Mouse (Mus musculus) Patski (cell line): ENCODE results near the gene Cdc42ep1. TPM values are rescaled to one million over a fixed set of nuclear protein-coding genes. Genes with fewer than 3 reads are reported as not detected.

Source experiments
- ATAC-seq: fragments of 100-300 bp; one replicate; pipeline ENCODE4 v1.8.0; 2021
- CTCF ChIA-PET: fragments of 350-600 bp; sonication (Branson Sonifier 250); formaldehyde crosslinking; loops from one replicate; lab custom pipeline; 2022; ENCODE audit warnings: inconsistent platforms; lab: Charles Lee
- POLR2A ChIA-PET: fragments of 350-600 bp; sonication (Branson Sonifier 250); formaldehyde crosslinking; loops from one replicate; lab custom pipeline; 2022; ENCODE audit warnings: antibody characterized with exemption, inconsistent platforms; lab: Charles Lee
- DNase-seq: peaks from one replicate; pipeline ENCODE4 v3.0.0-alpha.2; 2011; ENCODE audit warnings: low read depth, low spot score
- H3K27me3 ChIP-seq: fragments of 371-371 bp; one replicate; pipeline ENCODE4 v1.5.1; 2021
- CTCF ChIP-seq: fragments of 100-300 bp; IDR thresholded peaks from one replicate; pipeline ENCODE4 v1.5.1; 2021
- in situ Hi-C: fragments of 300-500 bp; cut with MboI; formaldehyde crosslinking; loops from 3 replicates; pipeline ENCODE4 v1.11.1; 2018; ENCODE audit warnings: low pct_unique_long_range_greater_than_20kb, mixed read lengths
- polyA plus RNA-seq: library from polyadenylated mRNA; unstranded; gene quantifications from one replicate; pipeline ENCODE4 v1.2.3, GENCODE M21; 2021

Gene Cdc42ep1
- polyA plus RNA-seq, 1 experiment from 2014 or later, result 111 TPM

DNA sequence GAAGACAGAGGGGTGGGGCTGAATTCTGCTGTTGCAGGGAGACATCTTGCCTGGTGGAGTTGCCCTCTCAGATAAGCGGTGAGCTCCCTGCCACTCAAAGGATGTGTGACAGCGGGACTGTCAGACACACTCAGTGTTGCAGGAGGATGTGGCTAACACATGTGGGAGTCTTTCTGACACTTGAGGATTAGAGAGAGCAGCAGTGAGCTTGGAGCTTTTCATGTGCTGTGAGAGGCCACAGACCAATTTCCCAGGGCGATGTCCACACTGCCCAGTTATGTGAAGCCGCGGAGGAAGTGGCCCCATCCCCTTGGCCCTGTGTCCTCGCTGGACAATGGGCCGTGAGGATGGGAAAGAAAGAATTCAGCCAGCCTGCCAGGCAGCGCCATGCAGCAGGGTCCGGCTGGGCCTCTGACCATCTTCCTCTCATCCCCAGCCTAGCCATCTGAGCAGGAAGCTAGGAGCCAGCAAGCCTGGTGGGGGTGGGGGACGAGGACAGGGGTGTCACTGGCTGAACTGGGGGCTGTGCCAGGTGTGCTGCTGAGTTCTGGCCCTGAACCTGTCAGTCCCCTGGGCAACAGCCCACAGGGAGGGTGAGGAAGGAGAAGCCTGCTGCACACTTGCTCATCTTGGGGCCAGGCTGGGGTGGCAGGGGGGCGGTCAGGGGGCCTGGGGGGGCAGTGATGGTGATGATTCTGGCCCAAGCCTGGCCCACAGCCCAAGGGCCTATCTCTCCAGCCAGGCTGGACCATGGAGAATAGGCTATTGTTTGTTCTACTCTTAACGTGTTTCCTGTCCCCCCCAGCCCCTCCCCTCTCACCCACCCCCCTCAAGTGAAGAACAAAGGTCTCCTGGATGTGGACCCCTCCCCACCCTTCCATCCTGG is 7.0 kb upstream of the Cdc42ep1 start:
- H3K27me3 ChIP-seq, result no peaks in the 10 kb centered on the region
- ATAC-seq (no peak), DNase-seq (no peak)
- TF ChIP-seq CTCF, result no peak
- ChIA-PET CTCF (interaction anchor here (0.7 to 1.8 kb wide), 3 partner anchors 9 to 42 kb away, joined by 3 to 5 read pairs (median 4); partner anchors contain the start of gene Gga1), POLR2A (interaction anchor here (1.0 to 3.9 kb wide), 5 partner anchors 9 to 33 kb away, joined by 3 to 27 read pairs (median 3); partner anchors contain the start of genes Card10 and Lgals2)
- in situ Hi-C loops, result no loop called here

DNA sequence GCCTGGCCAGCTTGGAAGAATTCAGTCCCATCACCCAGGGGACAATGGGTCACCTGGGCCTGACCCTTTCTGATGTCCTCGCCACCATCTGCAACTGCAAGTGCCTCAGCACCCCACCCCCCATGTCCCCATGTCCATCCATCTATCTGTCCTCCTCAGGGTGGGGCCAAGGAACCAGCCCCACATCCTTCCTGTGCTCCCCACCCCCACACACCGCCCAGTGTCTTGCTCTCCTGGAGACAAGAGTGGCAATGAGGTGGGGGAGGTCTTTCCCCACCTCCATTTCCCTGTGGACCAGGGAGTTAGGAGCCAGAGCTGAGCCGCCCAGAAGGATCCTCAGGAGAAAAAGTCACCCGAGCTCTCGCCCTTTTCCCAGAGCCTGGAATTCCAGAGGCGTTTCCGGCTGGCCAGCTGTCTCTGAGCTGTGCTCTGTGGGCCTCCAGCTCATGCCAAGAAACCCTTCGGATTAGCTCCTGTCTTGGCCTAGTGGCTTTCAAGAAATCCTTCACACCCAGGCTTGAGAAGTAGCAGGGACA is 6.3 kb upstream of the Cdc42ep1 start:
- in situ Hi-C loops, result no loop called here
- TF ChIP-seq CTCF, result no peak
- ChIA-PET CTCF (interaction anchor here (1.7 kb wide), 1 partner anchor 9 kb away, joined by 4 read pairs; no protein-coding TSS in a partner anchor), POLR2A (interaction anchor here (1.4 kb wide), 1 partner anchor 19 kb away, joined by 3 read pairs; the partner anchor contains the start of gene Lgals2)
- no peak for DNase-seq
- no peaks in the 10 kb centered on the region for H3K27me3 ChIP-seq
- ATAC-seq, result no peak

DNA sequence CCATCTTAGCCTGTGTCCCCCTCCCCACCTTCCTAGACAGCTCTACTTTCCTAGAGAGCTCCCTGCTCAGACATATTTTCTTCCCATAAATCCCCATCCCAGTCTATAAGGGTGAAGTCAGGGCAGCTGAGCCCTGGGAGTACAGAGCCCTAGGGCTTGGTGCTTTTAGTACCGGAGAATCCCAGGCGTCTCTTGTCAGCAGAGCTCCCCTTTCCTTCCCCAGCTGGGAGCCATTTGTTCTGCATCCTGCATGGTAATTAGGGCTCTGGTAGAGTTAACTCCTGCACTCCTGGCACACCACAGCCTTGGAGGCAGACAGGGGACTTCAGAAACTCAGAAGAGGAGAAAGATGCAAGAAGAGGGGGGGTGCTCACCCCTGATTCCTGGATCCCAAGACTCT is 2.7 kb upstream of the Cdc42ep1 start:
- ATAC-seq (no peak), DNase-seq (no peak)
- CTCF ChIA-PET, result interaction anchor here (0.9 to 1.2 kb wide), 3 partner anchors 8 to 13 kb away, joined by 3 read pairs; no protein-coding TSS in a partner anchor
- in situ Hi-C loops, result no loop called here
- no peak for TF ChIP-seq CTCF
- POLR2A ChIA-PET, result no interaction called here
- H3K27me3 ChIP-seq, result no peaks in the 10 kb centered on the region

DNA sequence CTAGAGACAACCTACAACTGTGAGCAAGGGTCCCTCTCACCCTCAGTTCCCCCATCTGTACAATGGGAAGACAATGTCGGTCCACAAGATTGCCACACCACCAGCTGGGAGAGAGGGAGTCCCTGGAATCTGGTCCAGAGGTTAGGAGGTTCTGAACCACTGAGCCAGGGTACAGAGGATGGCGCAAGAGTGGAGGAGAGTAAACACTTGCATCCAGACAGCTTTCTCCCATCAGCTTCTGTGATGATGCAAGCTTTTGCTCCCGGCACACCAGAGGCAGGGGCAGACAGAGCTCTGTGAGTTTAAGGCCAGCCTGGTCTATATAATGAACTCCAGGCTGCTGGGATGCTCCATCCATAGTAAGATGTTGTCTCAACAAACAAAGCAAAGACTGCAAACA is 2.2 kb upstream of the Cdc42ep1 start:
- TF ChIP-seq CTCF, result no peak
- no peak for DNase-seq
- in situ Hi-C loops, result no loop called here
- H3K27me3 ChIP-seq, result no peaks in the 10 kb centered on the region
- ChIA-PET CTCF (interaction anchor here (1.2 kb wide), 1 partner anchor 13 kb away, joined by 3 read pairs; no protein-coding TSS in a partner anchor), POLR2A (interaction anchor here (3.0 kb wide), 1 partner anchor 8 kb away, joined by 12 read pairs; no protein-coding TSS in a partner anchor)
- ATAC-seq, result no peak

DNA sequence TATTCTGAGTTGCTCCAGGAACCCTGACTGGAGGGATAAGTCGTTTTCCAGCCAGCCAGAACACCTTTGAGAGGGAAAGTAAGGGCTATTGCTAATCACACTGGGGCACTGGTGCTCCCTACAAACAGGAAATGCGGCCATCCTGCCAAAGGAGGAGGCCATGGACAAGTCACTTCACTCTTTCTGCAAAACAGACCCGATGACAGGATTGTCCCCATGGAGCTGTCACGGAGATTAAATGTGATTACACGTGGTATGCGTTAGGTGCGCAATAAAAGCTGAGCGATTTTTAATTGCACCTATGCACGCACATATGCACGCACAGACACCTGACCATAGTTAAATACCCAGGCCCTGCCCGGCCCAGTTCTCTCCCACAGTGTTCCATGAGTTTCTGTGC is 1.7 kb upstream of the Cdc42ep1 start:
- CTCF ChIA-PET, result interaction anchor here (1.2 kb wide), 1 partner anchor 14 kb away, joined by 3 read pairs; no protein-coding TSS in a partner anchor
- in situ Hi-C loops, result no loop called here
- DNase-seq (no peak), ATAC-seq (no peak)
- POLR2A ChIA-PET, result interaction anchor here (3.0 kb wide), 1 partner anchor 8 kb away, joined by 12 read pairs; no protein-coding TSS in a partner anchor
- TF ChIP-seq CTCF, result no peak
- H3K27me3 ChIP-seq, result no peaks in the 10 kb centered on the region

DNA sequence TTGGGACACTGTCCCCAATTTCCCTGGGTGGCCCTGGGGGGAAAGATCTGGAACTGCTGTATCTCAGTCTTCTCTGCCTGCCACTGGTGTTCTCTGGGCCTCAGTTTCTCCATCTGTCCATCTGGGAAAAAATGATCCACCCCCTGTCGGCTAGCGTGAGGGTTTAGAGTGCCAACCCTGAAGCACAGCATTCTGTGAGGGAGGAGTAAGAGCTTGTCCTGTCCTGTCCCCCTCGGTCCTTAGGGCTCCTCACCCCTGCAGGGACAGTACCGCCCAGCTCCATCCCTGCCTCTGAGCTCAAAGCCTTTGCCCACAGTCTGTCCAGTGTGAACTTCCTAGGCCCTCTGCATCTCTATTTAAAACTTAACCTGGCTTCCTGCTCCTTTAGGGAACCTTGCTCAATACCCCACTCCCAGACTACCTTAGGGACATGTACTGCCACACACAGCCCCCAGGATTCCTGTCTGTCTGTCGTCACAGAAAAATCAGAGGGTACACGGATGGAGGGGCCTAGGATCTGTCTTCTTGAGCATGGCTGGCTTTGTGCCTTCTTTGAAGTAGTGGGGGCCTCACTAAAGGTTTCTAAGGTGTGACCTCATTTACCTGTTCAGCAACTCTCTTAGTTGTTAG is 1.1 kb upstream of the Cdc42ep1 start:
- DNase-seq, result no peak
- ChIA-PET CTCF (interaction anchor here (1.2 kb wide), 1 partner anchor 14 kb away, joined by 3 read pairs; no protein-coding TSS in a partner anchor), POLR2A (interaction anchor here (3.0 kb wide), 1 partner anchor 9 kb away, joined by 12 read pairs; no protein-coding TSS in a partner anchor)
- no peak for ATAC-seq
- no peaks in the 10 kb centered on the region for H3K27me3 ChIP-seq
- in situ Hi-C loops, result no loop called here
- TF ChIP-seq CTCF, result no peak

DNA sequence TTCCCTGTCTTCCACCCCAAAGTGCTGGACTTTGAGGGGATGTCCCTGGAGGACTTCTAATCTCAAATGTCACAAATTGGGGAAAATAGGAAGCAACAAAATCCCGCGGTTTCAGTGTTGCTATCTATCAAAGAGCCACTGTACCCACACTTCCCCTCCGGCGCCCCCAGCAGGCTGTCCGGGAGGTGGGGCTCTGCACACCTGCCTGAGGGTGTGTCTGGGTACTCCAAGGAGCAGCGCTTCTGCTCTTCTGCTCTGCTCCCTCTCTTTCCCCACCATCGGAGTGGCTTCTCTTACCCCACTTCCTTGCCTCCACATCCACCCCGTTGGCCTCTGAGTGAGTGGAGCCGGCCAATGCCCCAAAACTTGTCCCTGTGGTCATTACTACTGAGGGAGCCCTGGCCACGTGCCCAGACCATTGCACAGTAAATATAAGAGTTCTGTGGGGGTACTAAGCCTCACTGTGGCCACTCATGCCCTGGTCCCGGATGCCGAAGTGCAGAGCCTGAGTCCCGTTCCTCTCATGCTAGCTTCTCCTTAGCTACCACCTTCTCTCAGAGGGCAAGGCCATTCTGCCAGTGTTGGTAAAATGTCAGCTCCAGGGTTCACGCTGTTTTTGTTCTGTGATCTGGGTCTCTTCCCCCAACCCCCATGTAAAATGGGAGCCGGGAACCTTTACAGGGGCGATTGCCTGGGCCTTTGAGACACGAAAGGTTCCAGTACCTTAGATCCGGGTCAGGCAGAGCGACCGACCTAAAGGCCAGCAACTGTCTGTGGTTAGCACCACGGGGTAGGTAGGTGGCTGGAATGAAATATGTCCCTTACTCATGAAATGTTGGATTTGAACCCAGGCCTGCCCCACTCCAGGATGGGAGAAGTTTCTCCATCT is 1.4 kb downstream of the Cdc42ep1 start:
- POLR2A ChIA-PET, result interaction anchor here (1.3 to 2.7 kb wide), 2 partner anchors 11 to 17 kb away, joined by 4 to 27 read pairs; no protein-coding TSS in a partner anchor
- H3K27me3 ChIP-seq, result no peaks in the 10 kb centered on the region
- TF ChIP-seq CTCF, result no peak
- CTCF ChIA-PET, result interaction anchor here (15.7 kb wide), 1 partner anchor 15 kb away, joined by 144 read pairs; no protein-coding TSS in a partner anchor
- in situ Hi-C loops, result no loop called here
- DNase-seq (no peak), ATAC-seq (no peak)

DNA sequence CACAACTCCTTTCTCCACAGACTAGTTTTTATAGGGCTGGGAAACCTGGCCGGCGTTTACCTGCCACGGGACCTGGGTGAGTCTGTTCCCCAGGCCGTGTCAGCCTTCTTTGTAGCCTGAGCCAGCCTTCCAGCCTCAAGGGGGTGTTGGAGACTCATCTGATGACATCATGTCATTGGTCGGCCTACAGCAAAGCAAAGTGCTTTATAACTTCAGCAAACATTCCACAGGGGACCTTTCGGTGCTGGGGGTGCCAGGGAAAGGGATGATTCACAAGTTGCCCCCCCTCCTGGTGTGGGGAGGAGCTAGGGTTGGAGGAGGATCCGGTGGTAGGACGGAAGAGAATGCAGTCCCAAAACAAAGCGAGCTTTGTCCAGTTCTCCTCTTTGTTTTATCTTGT is 2.4 kb downstream of the Cdc42ep1 start:
- no peak for TF ChIP-seq CTCF
- peak; percentile 94 for DNase-seq
- POLR2A ChIA-PET, result interaction anchor here (0.8 to 2.7 kb wide), 6 partner anchors 12 to 42 kb away, joined by 3 to 27 read pairs (median 3); partner anchors contain the start of gene Card10
- H3K27me3 ChIP-seq, result no peaks in the 10 kb centered on the region
- CTCF ChIA-PET, result interaction anchor here (0.9 to 15.7 kb wide), 4 partner anchors 8 to 24 kb away, joined by 3 to 144 read pairs (median 4); no protein-coding TSS in a partner anchor
- peak; percentile 44 for ATAC-seq
- in situ Hi-C loops, result no loop called here

DNA sequence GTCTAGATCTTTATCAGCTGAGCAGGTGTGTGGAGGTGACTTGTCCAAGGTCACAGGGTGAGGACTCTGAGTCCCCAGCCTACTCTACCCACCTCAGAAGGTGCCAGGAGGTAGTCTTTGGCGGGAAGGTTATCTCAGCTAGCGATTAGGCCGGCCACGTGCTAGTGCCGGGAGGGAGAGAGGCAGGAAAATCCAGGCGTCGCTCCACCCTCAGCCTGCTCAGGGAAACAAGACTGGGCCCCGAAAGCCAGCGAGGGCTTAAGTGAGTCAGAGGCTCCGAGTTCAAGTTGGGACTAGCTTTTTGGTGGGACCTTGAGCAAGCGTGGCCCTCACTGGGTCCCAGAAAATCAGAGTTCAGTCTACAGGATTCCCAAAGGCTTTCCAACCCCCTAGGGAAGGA is 2.9 kb downstream of the Cdc42ep1 start:
- ATAC-seq, result no peak
- no peak for TF ChIP-seq CTCF
- DNase-seq, result no peak
- no peaks in the 10 kb centered on the region for H3K27me3 ChIP-seq
- CTCF ChIA-PET, result interaction anchor here (0.9 to 15.7 kb wide), 4 partner anchors 9 to 24 kb away, joined by 3 to 144 read pairs (median 4); no protein-coding TSS in a partner anchor
- POLR2A ChIA-PET, result interaction anchor here (0.6 to 2.7 kb wide), 6 partner anchors 12 to 43 kb away, joined by 3 to 27 read pairs (median 3); partner anchors contain the start of genes Card10 and Gga1
- in situ Hi-C loops, result no loop called here
